Mouse (Mus musculus) midbrain, postnatal 0 days (tissue): ENCODE data around the gene Micu1. TPM values are rescaled to one million over a fixed set of nuclear protein-coding genes. Genes with fewer than 3 reads are reported as not detected.

ENCODE experiments used
- ATAC-seq: fragments of 200-750 bp; cut with Nextera tagmentation; 2 replicates; pipeline ENCODE4 v1.8.0; 2017; ENCODE audit warnings: moderate number of reproducible peaks, mild to moderate bottlenecking, moderate TSS enrichment, moderate library complexity; ENCODE audit not compliant: low FRiP score
- DNase-seq: peaks from one replicate; pipeline ENCODE4 v3.0.0-alpha.2; 2015; ENCODE audit warnings: low spot score
- H3K27ac ChIP-seq: fragments of 300-500 bp; sonication (generic); 2 replicates; pipeline ENCODE4 v1.5.1; 2014; ENCODE audit warnings: low read depth, mild to moderate bottlenecking, low read length, mixed read lengths
- H3K27me3 ChIP-seq: fragments of 300-500 bp; sonication (generic); 2 replicates; pipeline ENCODE4 v1.6.1; 2014; ENCODE audit warnings: low read length, control low read depth, mixed read lengths; ENCODE audit not compliant: insufficient read depth
- H3K36me3 ChIP-seq: fragments of 300-500 bp; sonication (generic); 2 replicates; pipeline ENCODE4 v1.6.1; 2014; ENCODE audit warnings: low read length, control low read depth, mixed read lengths; ENCODE audit not compliant: insufficient read depth
- H3K4me1 ChIP-seq: fragments of 300-500 bp; sonication (generic); 2 replicates; pipeline ENCODE4 v1.6.1; 2014; ENCODE audit warnings: mild to moderate bottlenecking, control low read depth, antibody characterized with exemption, low read length, mixed read lengths; ENCODE audit not compliant: insufficient read depth
- H3K4me2 ChIP-seq: fragments of 300-500 bp; sonication (generic); 2 replicates; pipeline ENCODE4 v1.6.1; 2014; ENCODE audit warnings: low read depth, mild to moderate bottlenecking, low read length, mixed read lengths; ENCODE audit not compliant: poor library complexity, severe bottlenecking
- H3K4me3 ChIP-seq: fragments of 300-500 bp; sonication (generic); 2 replicates; pipeline ENCODE4 v1.5.1; 2014; ENCODE audit warnings: low read depth, mild to moderate bottlenecking, low read length, moderate library complexity
- H3K9ac ChIP-seq: fragments of 300-500 bp; sonication (generic); replicated peaks from 2 replicates; pipeline ENCODE4 v1.6.1; 2014; ENCODE audit warnings: mild to moderate bottlenecking, low read length, moderate library complexity, mixed read lengths; ENCODE audit not compliant: poor library complexity, severe bottlenecking
- H3K9me3 ChIP-seq: fragments of 300-500 bp; sonication (generic); 2 replicates; pipeline ENCODE4 v1.6.1; 2016; ENCODE audit warnings: low read length, control low read depth
- CTCF ChIP-seq: IDR thresholded peaks from 2 replicates; pipeline ENCODE4 v1.5.1; 2016; ENCODE audit warnings: antibody characterized with exemption, mild to moderate bottlenecking
- WGBS: fragments of 180-500 bp; shearing (Covaris S2); extraction: QIAGEN DNeasy Blood & Tissue Kit; methylation state at CpG from one replicate; pipeline ENCODE4 v1.1.7; 2014; 5-methylcytosine and 5-hydroxymethylcytosine counted together
- polyA plus RNA-seq: library from polyadenylated mRNA; unstranded; fragments of >200 nt; fragmentation: Nextera tagmentation; extraction: Ambion mirVana; gene quantifications from 2 replicates; pipeline ENCODE4 v1.2.1, GENCODE M21; 2015
- total RNA-seq: library from RNA; depleted of rRNA; stranded (reverse); fragments of >200 nt; gene quantifications from 2 replicates; pipeline ENCODE4 v1.2.3, GENCODE M21; 2014

Gene Micu1
- total and polyA plus RNA-seq, 2 experiments from 2014 or later: 61.1 to 70.9 TPM

- 79% methylated on average over 11 of the region's 11 CpGs for WGBS
- Histone ChIP-seq H3K9ac (no peak overlapping the region), H3K9me3 (no peaks in the 10 kb centered on the region), H3K4me2 (no peak overlapping the region), H3K27ac (no peak overlapping the region), H3K27me3 (no peaks in the 10 kb centered on the region), H3K36me3 (peaks cover 5% of the 10 kb centered on the region; the same call in 1 of the 2 replicates), H3K4me3 (no peak overlapping the region), H3K4me1 (no peaks in the 10 kb centered on the region)
- no peak for DNase-seq
- no peak for TF ChIP-seq CTCF
- ATAC-seq: no peak
These were observed 53.4 kb downstream of the Micu1 start for GRCm38 (mm10) chr10:59755681-59756080.

- 47% methylated on average over 12 of the region's 12 CpGs for WGBS
- Histone ChIP-seq H3K27me3 (no peaks in the 10 kb centered on the region), H3K4me3 (no peak overlapping the region), H3K9me3 (no peaks in the 10 kb centered on the region), H3K36me3 (peaks cover 5% of the 10 kb centered on the region; the same call in 1 of the 2 replicates), H3K4me2 (no peak overlapping the region), H3K9ac (no peak overlapping the region), H3K4me1 (no peaks in the 10 kb centered on the region), H3K27ac (no peak overlapping the region)
- TF ChIP-seq CTCF: no peak
- no peak for ATAC-seq
- no peak for DNase-seq
These were observed 53.8 kb downstream of the Micu1 start for GRCm38 (mm10) chr10:59756090-59756489.

GRCm38 (mm10) chr10:59756570-59756969 is 54.3 kb downstream of the Micu1 start:
- 60% methylated on average over 8 of the region's 8 CpGs for WGBS
- TF ChIP-seq CTCF: no peak
- H3K4me1 ChIP-seq: no peaks in the 10 kb centered on the region
- no peaks in the 10 kb centered on the region for H3K27me3 ChIP-seq
- no peaks in the 10 kb centered on the region for H3K9me3 ChIP-seq
- H3K36me3 ChIP-seq: 0 out of 2 replicates have a peak, but pooled peaks cover 5% of the 10 kb centered on the region
- H3K27ac ChIP-seq: no peak overlapping the region
- H3K4me2 ChIP-seq: no peak overlapping the region
- H3K9ac ChIP-seq: no peak overlapping the region
- ATAC-seq (no peak), DNase-seq (no peak)
- no peak overlapping the region for H3K4me3 ChIP-seq

- no peak for ATAC-seq
- no peaks in the 10 kb centered on the region for H3K36me3 ChIP-seq
- no peaks in the 10 kb centered on the region for H3K9me3 ChIP-seq
- no peak for DNase-seq
- H3K27ac ChIP-seq: no peak overlapping the region
- WGBS: 95% methylated on average over 6 of the region's 6 CpGs
- H3K4me1 ChIP-seq: no peaks in the 10 kb centered on the region
- H3K27me3 ChIP-seq: no peaks in the 10 kb centered on the region
- TF ChIP-seq CTCF: no peak
- no peak overlapping the region for H3K4me2 ChIP-seq
- H3K4me3 ChIP-seq: no peak overlapping the region
- no peak overlapping the region for H3K9ac ChIP-seq
These were observed 62.5 kb downstream of the Micu1 start for GRCm38 (mm10) chr10:59764781-59765180.

- WGBS: 77% methylated on average over 13 of the region's 13 CpGs
- H3K9ac ChIP-seq: no peak overlapping the region
- peaks cover 7% of the 10 kb centered on the region; the same call in 1 of the 2 replicates for H3K4me1 ChIP-seq
- no peaks in the 10 kb centered on the region for H3K27me3 ChIP-seq
- no peaks in the 10 kb centered on the region for H3K36me3 ChIP-seq
- TF ChIP-seq CTCF: no peak
- no peak overlapping the region for H3K4me2 ChIP-seq
- DNase-seq (no peak), ATAC-seq (no peak)
- no peak overlapping the region for H3K27ac ChIP-seq
- H3K4me3 ChIP-seq: no peak overlapping the region
- no peaks in the 10 kb centered on the region for H3K9me3 ChIP-seq
These were observed 66.2 kb downstream of the Micu1 start for GRCm38 (mm10) chr10:59768369-59769079.

- DNase-seq: peak; percentile 31
- 0 out of 2 replicates have a peak, but pooled peaks have one; percentile 39 for ATAC-seq
- H3K27me3 ChIP-seq: no peaks in the 10 kb centered on the region
- no peak overlapping the region for H3K4me3 ChIP-seq
- no peak overlapping the region for H3K4me2 ChIP-seq
- no peaks in the 10 kb centered on the region for H3K9me3 ChIP-seq
- H3K27ac ChIP-seq: no peak overlapping the region
- no peak overlapping the region for H3K9ac ChIP-seq
- no peaks in the 10 kb centered on the region for H3K36me3 ChIP-seq
- WGBS: 55% methylated on average over 6 of the region's 6 CpGs
- peaks cover 7% of the 10 kb centered on the region; the same call in 1 of the 2 replicates for H3K4me1 ChIP-seq
- no peak for TF ChIP-seq CTCF
These were observed 69.2 kb downstream of the Micu1 start for GRCm38 (mm10) chr10:59771375-59772048.
